Mouse (Mus musculus): ENCODE data around the gene Rbl2.

The Rbl2 gene

GRCm38 (mm10) chr8:91106271-91106670 is 36.4 kb downstream of the Rbl2 start:
- no peak for DNase-seq (ENCODE audit: low read depth, low spot score)

GRCm38 (mm10) chr8:91111868-91112477 is 42.1 kb downstream of the Rbl2 start:
- no peak for DNase-seq (ENCODE audit: low read depth, low spot score)

GRCm38 (mm10) chr8:91114428-91114827 is 44.6 kb downstream of the Rbl2 start:
- DNase-seq (ENCODE audit: low read depth, low spot score) = no peak

- no peak for DNase-seq (ENCODE audit: low read depth, low spot score)
Measured at GRCm38 (mm10) chr8:91114910-91115309, 45.1 kb downstream of the Rbl2 start.

GRCm38 (mm10) chr8:91117537-91117936 is 47.7 kb downstream of the Rbl2 start:
- no peak for DNase-seq (ENCODE audit: low read depth, low spot score)

GRCm38 (mm10) chr8:91118131-91118530 is 48.3 kb downstream of the Rbl2 start:
- no peak for DNase-seq (ENCODE audit: low read depth, low spot score)

- DNase-seq (ENCODE audit: low read depth, low spot score) = no peak
Measured at GRCm38 (mm10) chr8:91124315-91124714, 54.5 kb downstream of the Rbl2 start.

- DNase-seq (ENCODE audit: low read depth, low spot score) = no peak
Measured at GRCm38 (mm10) chr8:91126786-91127185, 56.9 kb downstream of the Rbl2 start.

GRCm38 (mm10) chr8:91132731-91133130 is 62.9 kb downstream of the Rbl2 start:
- no peak for DNase-seq (ENCODE audit: low read depth, low spot score)

GRCm38 (mm10) chr8:91133441-91134069 is 63.7 kb downstream of the Rbl2 start:
- no peak for DNase-seq (ENCODE audit: low read depth, low spot score)

GRCm38 (mm10) chr8:91134070-91134475 is 64.2 kb downstream of the Rbl2 start:
- peak; percentile 100 for DNase-seq (ENCODE audit: low read depth, low spot score)

- DNase-seq (ENCODE audit: low read depth, low spot score) = no peak
Measured at GRCm38 (mm10) chr8:91134659-91135058, 64.8 kb downstream of the Rbl2 start.

- DNase-seq (ENCODE audit: low read depth, low spot score) = no peak
Measured at GRCm38 (mm10) chr8:91135308-91136181, 65.7 kb downstream of the Rbl2 start.

GRCm38 (mm10) chr8:91140828-91141227 is 71.0 kb downstream of the Rbl2 start:
- no peak for DNase-seq (ENCODE audit: low read depth, low spot score)

GRCm38 (mm10) chr8:91147715-91148114 is 77.9 kb downstream of the Rbl2 start:
- DNase-seq (ENCODE audit: low read depth, low spot score) = peak; percentile 50

- peak; percentile 72 for DNase-seq (ENCODE audit: low read depth, low spot score)
Measured at GRCm38 (mm10) chr8:91148643-91149178, 78.9 kb downstream of the Rbl2 start.

- no peak for DNase-seq (ENCODE audit: low read depth, low spot score)
Measured at GRCm38 (mm10) chr8:91149298-91149697, 79.4 kb downstream of the Rbl2 start.

- no peak for DNase-seq (ENCODE audit: low read depth, low spot score)
Measured at GRCm38 (mm10) chr8:91151531-91151930, 81.7 kb downstream of the Rbl2 start.

GRCm38 (mm10) chr8:91153831-91154230 is 84.0 kb downstream of the Rbl2 start:
- no peak for DNase-seq (ENCODE audit: low read depth, low spot score)

- peak; percentile 72 for DNase-seq (ENCODE audit: low read depth, low spot score)
Measured at GRCm38 (mm10) chr8:91154564-91154963, 84.7 kb downstream of the Rbl2 start.

GRCm38 (mm10) chr8:91158617-91159016 is 88.8 kb downstream of the Rbl2 start:
- DNase-seq (ENCODE audit: low read depth, low spot score) = no peak

Measured in retina, postnatal 7 days (tissue).